Mouse (Mus musculus) olfactory bulb, adult 2 months (tissue): ENCODE measurements around the gene Ubap2. TPM values are rescaled to one million over a fixed set of nuclear protein-coding genes. Genes with fewer than 3 reads are reported as not detected.

Experiments
- H3K27ac ChIP-seq: fragments of 200-500 bp; 2 replicates; pipeline ENCODE4 v1.5.1; 2012; ENCODE audit warnings: low read depth, low read length; ENCODE audit not compliant: insufficient read depth
- H3K4me1 ChIP-seq: fragments of 200-500 bp; 2 replicates; pipeline ENCODE4 v1.6.1; 2012; ENCODE audit warnings: low read length; ENCODE audit not compliant: control insufficient read depth, insufficient read depth
- H3K4me3 ChIP-seq: fragments of 200-500 bp; 2 replicates; pipeline ENCODE4 v1.5.1; 2012; ENCODE audit warnings: mild to moderate bottlenecking, low read depth, low read length, moderate library complexity; ENCODE audit not compliant: insufficient read depth
- CTCF ChIP-seq: fragments of 200-500 bp; IDR thresholded peaks from 2 replicates; pipeline ENCODE4 v1.5.1; 2012; ENCODE audit warnings: low read depth, mild to moderate bottlenecking, low read length, moderate library complexity; ENCODE audit not compliant: insufficient read depth
- POLR2A ChIP-seq: fragments of 200-500 bp; IDR thresholded peaks from 2 replicates; pipeline ENCODE4 v1.6.1; 2012; ENCODE audit warnings: mild to moderate bottlenecking, low read depth, low read length, moderate library complexity; ENCODE audit not compliant: insufficient read depth
- WGBS: fragments of 180-500 bp; shearing (Covaris S2); methylation state at CpG from one replicate; pipeline ENCODE4 v1.1.7; 2018; 5-methylcytosine and 5-hydroxymethylcytosine counted together
- polyA plus RNA-seq: library from polyadenylated mRNA; stranded (reverse); fragments of >200 nt; gene quantifications from 2 replicates; pipeline ENCODE4 v1.2.4, GENCODE M21; 2012; ENCODE audit warnings: low replicate concordance; ENCODE audit not compliant: missing spikeins, insufficient read depth, insufficient read length

The Ubap2 gene
- polyA plus RNA-seq, 1 experiment = 69.5 TPM

DNA sequence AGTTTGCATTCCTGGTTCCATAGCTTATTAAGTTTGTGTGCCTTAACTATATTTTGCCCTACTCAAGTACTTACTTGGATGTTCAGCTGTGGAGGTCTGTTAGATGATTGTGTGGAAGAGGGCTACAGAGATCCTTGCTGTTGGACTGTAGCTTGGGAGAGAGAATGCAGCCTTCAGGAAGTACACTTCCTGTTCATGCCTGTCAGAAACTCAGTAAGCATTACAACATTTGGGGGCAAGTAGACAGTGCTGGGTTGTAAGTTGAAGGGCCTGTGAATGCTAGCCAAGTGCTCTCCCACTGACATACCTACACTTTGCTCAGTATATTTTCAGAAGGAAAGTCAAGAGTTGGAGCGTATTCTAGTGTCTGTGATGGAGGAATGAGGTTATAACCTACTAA lies 116.7 kb downstream of the Ubap2 start:
- peaks cover 2% of the 10 kb centered on the region; the same call in 1 of the 2 replicates for H3K4me1 ChIP-seq
- H3K4me3 ChIP-seq = no peak overlapping the region
- TF ChIP-seq CTCF = no peak
- no peak for TF ChIP-seq POLR2A
- no peak overlapping the region for H3K27ac ChIP-seq
- 46% methylated on average over 1 of the region's 1 CpGs for WGBS

DNA sequence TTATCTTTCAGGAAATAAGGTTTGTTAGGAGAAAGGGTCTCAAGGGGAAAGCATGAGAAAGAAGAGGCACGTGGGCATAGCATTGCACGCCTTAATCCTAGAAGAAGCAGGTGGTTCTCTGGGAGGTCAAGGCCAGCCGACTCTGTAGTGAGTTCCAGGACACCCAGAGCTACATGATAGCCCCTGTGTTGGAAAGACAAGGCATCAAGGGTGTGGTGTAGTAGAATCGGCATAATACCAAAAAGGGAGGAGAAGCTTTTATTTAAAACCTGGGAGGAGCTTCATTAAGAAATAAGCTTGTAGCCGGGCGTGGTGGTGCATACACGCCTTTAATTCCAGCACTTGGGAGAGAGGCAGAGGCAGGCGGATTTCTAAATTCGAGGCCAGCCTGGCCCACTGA lies 118.0 kb downstream of the Ubap2 start:
- no peak for TF ChIP-seq CTCF
- TF ChIP-seq POLR2A = no peak
- H3K27ac ChIP-seq = no peak overlapping the region
- WGBS = 67% methylated on average over 9 of the region's 9 CpGs

DNA sequence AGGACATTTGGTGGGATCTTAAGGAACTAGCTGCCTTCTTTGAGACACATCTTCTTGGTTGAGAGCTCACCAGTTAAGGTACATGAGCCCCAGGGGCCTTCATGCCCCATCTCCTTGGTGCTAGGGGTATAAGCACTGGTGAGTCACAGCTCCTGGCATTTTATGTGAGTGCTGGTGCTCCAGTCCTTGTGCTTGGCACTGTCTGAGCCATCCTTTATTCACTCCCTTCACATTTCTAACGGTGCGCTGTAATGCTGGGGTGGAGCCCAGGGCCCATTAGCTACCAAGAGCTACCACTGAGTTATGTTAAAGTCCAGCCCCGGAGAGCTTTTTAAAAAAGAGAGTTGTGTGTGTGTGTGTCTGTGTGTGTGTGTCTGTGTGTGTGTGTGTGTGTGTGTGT lies 121.8 kb downstream of the Ubap2 start:
- WGBS = 31% methylated on average over 3 of the region's 3 CpGs
- peaks cover 7% of the 10 kb centered on the region; the same call in 1 of the 2 replicates for H3K4me1 ChIP-seq

More for the DNA sequence above, 118.0 kb downstream of the Ubap2 start:
- peaks cover 7% of the 10 kb centered on the region; the same call in 1 of the 2 replicates for H3K4me1 ChIP-seq
- H3K4me3 ChIP-seq = no peak overlapping the region

DNA sequence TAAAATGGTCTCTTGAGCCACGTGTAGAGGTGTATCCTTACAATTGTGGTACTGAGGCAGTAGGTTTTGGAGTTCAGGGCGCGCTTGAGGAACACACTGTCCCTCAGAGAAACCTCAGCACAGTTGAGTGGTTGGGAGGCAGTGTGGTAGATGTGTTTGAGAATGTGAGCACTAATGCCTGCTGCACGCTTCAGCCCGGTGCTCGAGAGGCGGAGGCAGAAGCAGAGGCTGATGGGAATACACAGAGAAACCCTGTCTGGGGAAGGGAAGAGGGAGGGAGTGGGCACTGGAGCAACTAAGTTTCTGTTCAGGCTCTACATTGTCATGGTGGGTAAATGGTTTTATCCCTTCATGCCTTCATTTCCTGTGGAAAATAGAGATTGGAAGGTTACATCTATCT lies 123.8 kb downstream of the Ubap2 start:
- TF ChIP-seq CTCF (no peak), POLR2A (no peak)
- 86% methylated on average over 7 of the region's 7 CpGs for WGBS
- Histone ChIP-seq H3K27ac (no peak overlapping the region), H3K4me3 (no peak overlapping the region), H3K4me1 (peaks cover 5% of the 10 kb centered on the region; the same call in 1 of the 2 replicates)

More for the DNA sequence above, 121.8 kb downstream of the Ubap2 start:
- H3K4me3 ChIP-seq = no peak overlapping the region
- H3K27ac ChIP-seq = no peak overlapping the region
- TF ChIP-seq POLR2A (no peak), CTCF (no peak)

DNA sequence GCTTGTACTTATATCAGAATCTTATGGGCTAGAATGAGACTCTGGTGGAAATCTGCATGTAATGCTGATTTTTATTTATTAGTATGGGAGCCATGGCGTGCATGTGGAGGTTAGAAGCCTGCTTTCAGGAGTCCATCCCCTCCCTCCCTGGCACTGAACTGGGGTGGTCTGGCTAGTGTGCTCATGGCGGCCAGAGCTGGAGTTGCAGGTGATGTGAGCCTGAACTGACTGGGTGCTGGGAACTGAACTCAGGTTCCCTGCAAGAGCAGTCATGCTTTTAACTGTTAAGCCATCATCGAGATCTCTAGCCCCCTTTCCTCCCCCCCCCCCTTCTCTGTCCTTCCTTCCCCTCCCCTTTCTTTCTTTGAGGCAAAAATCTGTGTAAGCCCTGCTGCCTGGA lies 125.1 kb downstream of the Ubap2 start:
- WGBS = 72% methylated on average over 3 of the region's 3 CpGs
- H3K4me3 ChIP-seq = no peak overlapping the region
- H3K4me1 ChIP-seq = peaks cover 5% of the 10 kb centered on the region; the same call in 1 of the 2 replicates
- H3K27ac ChIP-seq = no peak overlapping the region
- no peak for TF ChIP-seq CTCF
- no peak for TF ChIP-seq POLR2A

Other genes with a start within 250 kb of the Ubap2 start
- gene Aqp7, start 227.0 kb downstream of the Ubap2 start, polyA plus RNA-seq = not detected in 2 replicates
- gene Aqp3, start 177.0 kb downstream of the Ubap2 start, polyA plus RNA-seq = not detected in 2 replicates
- gene Nol6, start 150.7 kb downstream of the Ubap2 start, polyA plus RNA-seq = not detected in 2 replicates
- not detected in 2 replicates for gene Ube2r2, start 139.4 kb downstream of the Ubap2 start, polyA plus RNA-seq
- not detected in 2 replicates for gene Dcaf12, start 39.7 kb upstream of the Ubap2 start, polyA plus RNA-seq
- gene Ubap1, start 73.9 kb upstream of the Ubap2 start, polyA plus RNA-seq = not detected in 2 replicates
- gene Kif24, start 189.7 kb upstream of the Ubap2 start, polyA plus RNA-seq = not detected in 2 replicates
- gene Nudt2, start 190.0 kb upstream of the Ubap2 start, polyA plus RNA-seq = not detected in 2 replicates
- gene AI464131, start 227.9 kb upstream of the Ubap2 start, polyA plus RNA-seq = not detected in 2 replicates
- gene 1110017D15Rik, start 242.2 kb upstream of the Ubap2 start, polyA plus RNA-seq = not detected in 2 replicates